Mouse (Mus musculus) stomach, postnatal 0 days (tissue): ENCODE measurements around the gene Tmem101. TPM values are rescaled to one million over a fixed set of nuclear protein-coding genes. Genes with fewer than 3 reads are reported as not detected.

ENCODE experiments used
- ATAC-seq: fragments of 200-750 bp; cut with Nextera tagmentation; 2 replicates; pipeline ENCODE4 v1.8.0; 2017; ENCODE audit not compliant: low FRiP score, low TSS enrichment
- DNase-seq: peaks from one replicate; pipeline ENCODE4 v3.0.0-alpha.2; 2016; ENCODE audit warnings: low spot score
- H3K27ac ChIP-seq: fragments of 300-500 bp; sonication (generic); replicated peaks from 2 replicates; pipeline ENCODE4 v1.5.1; 2014; ENCODE audit warnings: mild to moderate bottlenecking, control low read depth
- H3K27me3 ChIP-seq: fragments of 300-500 bp; sonication (generic); 2 replicates; pipeline ENCODE4 v1.6.1; 2014; ENCODE audit warnings: low read length; ENCODE audit not compliant: control insufficient read depth, insufficient read depth
- H3K36me3 ChIP-seq: fragments of 300-500 bp; sonication (generic); 2 replicates; pipeline ENCODE4 v1.6.1; 2014; ENCODE audit warnings: low read length, mixed read lengths; ENCODE audit not compliant: control insufficient read depth, insufficient read depth
- H3K4me1 ChIP-seq: fragments of 300-500 bp; sonication (generic); replicated peaks from 2 replicates; pipeline ENCODE4 v1.6.1; 2014; ENCODE audit warnings: antibody characterized with exemption; ENCODE audit not compliant: control insufficient read depth, insufficient read depth
- H3K4me2 ChIP-seq: fragments of 300-500 bp; sonication (generic); replicated peaks from 2 replicates; pipeline ENCODE4 v1.6.1; 2014; ENCODE audit warnings: low read depth, mild to moderate bottlenecking, control low read depth, moderate library complexity
- H3K4me3 ChIP-seq: fragments of 300-500 bp; sonication (generic); 2 replicates; pipeline ENCODE4 v1.5.1; 2014; ENCODE audit warnings: low read depth, low read length, control low read depth
- H3K9ac ChIP-seq: fragments of 300-500 bp; sonication (generic); 2 replicates; pipeline ENCODE4 v1.6.1; 2014; ENCODE audit warnings: mild to moderate bottlenecking, low read length, control low read depth, mixed read lengths
- H3K9me3 ChIP-seq: fragments of 300-500 bp; sonication (generic); 2 replicates; pipeline ENCODE4 v1.6.1; 2016; ENCODE audit warnings: low read length; ENCODE audit not compliant: control insufficient read depth
- CTCF ChIP-seq: IDR thresholded peaks from 2 replicates; pipeline ENCODE4 v1.5.1; 2016; ENCODE audit warnings: antibody characterized with exemption, low read depth, mild to moderate bottlenecking, moderate library complexity
- EP300 ChIP-seq: optimal IDR thresholded peaks from 2 replicates; pipeline ENCODE3; 2016; ENCODE audit warnings: antibody characterized with exemption
- WGBS: fragments of 180-500 bp; shearing (Covaris S2); extraction: QIAGEN DNeasy Blood & Tissue Kit; methylation state at CpG from one replicate; pipeline ENCODE4 v1.1.7; 2014; 5-methylcytosine and 5-hydroxymethylcytosine counted together
- polyA plus RNA-seq: library from polyadenylated mRNA; unstranded; fragments of >200 nt; fragmentation: Nextera tagmentation; extraction: Ambion mirVana; gene quantifications from 2 replicates; pipeline ENCODE4 v1.2.1, GENCODE M21; 2015

Tmem101 gene
- polyA plus RNA-seq, 1 experiment from 2014 or later = 13.8 TPM

GRCm38 (mm10) chr11:102185677-102186076 lies 29.5 kb upstream of the Tmem101 start:
- no peaks in the 10 kb centered on the region for H3K9me3 ChIP-seq
- no peaks in the 10 kb centered on the region; the same call in 1 of the 2 replicates for H3K36me3 ChIP-seq
- peak overlapping the region; percentile 93; the same call in 1 of the 2 replicates for H3K27ac ChIP-seq
- peak overlapping the region; percentile 88 for H3K4me2 ChIP-seq
- H3K4me3 ChIP-seq = peak overlapping the region; percentile 88
- no peaks in the 10 kb centered on the region for H3K27me3 ChIP-seq
- TF ChIP-seq EP300 (no peak), CTCF (no peak)
- DNase-seq (no peak), ATAC-seq (no peak)
- no peak overlapping the region for H3K9ac ChIP-seq
- 42% methylated on average over 3 of the region's 3 CpGs for WGBS
- 0 out of 2 replicates have a peak, but pooled peaks cover 3% of the 10 kb centered on the region for H3K4me1 ChIP-seq

GRCm38 (mm10) chr11:102184646-102185495 lies 28.7 kb upstream of the Tmem101 start, which contains the start of gene Lsm12:
Lsm12 (minus strand) TSS chr11:102185296.
- Histone ChIP-seq H3K4me3 (peak within 1 kb of the TSS; percentile 88), H3K9ac (peak within 1 kb of the TSS; percentile 95), H3K4me1 (0 out of 2 replicates have a peak, but pooled peaks cover 3% of the 10 kb centered on the region), H3K9me3 (no peaks in the 10 kb centered on the region), H3K36me3 (no peaks in the 10 kb centered on the region; the same call in 1 of the 2 replicates), H3K27me3 (no peaks in the 10 kb centered on the region), H3K27ac (peak within 1 kb of the TSS; percentile 93), H3K4me2 (peak within 1 kb of the TSS; percentile 88)
- TF ChIP-seq EP300 = no peak
- TF ChIP-seq CTCF = no peak
- under 1% methylated on average over 70 of the region's 70 CpGs for WGBS
- DNase-seq (peak; percentile 97), ATAC-seq (peak; percentile 87)

DNA sequence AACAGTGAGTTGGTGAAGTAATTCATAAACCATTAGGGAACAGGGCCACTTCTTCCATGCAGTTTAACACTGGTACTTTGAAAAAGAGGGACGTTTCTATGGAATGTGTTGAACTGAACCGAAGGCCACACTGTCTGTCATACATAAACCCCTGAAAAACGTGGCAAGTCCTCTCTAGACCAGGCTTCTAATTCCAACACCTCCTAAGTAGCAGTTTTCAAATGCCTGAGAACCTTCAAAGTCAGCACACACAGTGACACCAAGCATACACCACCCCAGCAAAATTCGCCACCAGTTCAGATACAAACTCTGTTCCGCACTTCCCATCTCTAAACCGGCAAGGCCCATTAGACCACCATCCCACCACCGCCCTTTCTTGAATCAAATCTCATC lies 28.0 kb upstream of the Tmem101 start:
- Histone ChIP-seq H3K9me3 (no peaks in the 10 kb centered on the region), H3K36me3 (no peaks in the 10 kb centered on the region; the same call in 1 of the 2 replicates), H3K27me3 (no peaks in the 10 kb centered on the region), H3K9ac (peak overlapping the region; percentile 95), H3K4me2 (peak overlapping the region; percentile 88), H3K27ac (peak overlapping the region; percentile 93), H3K4me1 (0 out of 2 replicates have a peak, but pooled peaks cover 3% of the 10 kb centered on the region), H3K4me3 (peak overlapping the region; percentile 88)
- 3% methylated on average over 7 of the region's 7 CpGs for WGBS
- DNase-seq (no peak), ATAC-seq (no peak)
- TF ChIP-seq EP300 = no peak
- TF ChIP-seq CTCF = no peak

- DNase-seq (no peak), ATAC-seq (no peak)
- H3K36me3 ChIP-seq = peaks cover 8% of the 10 kb centered on the region
Measured at GRCm38 (mm10) chr11:102179836-102180235, 23.6 kb upstream of the Tmem101 start.

GRCm38 (mm10) chr11:102168689-102169088 lies 12.5 kb upstream of the Tmem101 start:
- no peak for TF ChIP-seq EP300
- no peak for TF ChIP-seq CTCF
- no peak overlapping the region for H3K27ac ChIP-seq
- no peaks in the 10 kb centered on the region for H3K27me3 ChIP-seq
- WGBS = 83% methylated on average over 5 of the region's 5 CpGs
- H3K36me3 ChIP-seq = peaks cover 17% of the 10 kb centered on the region; the same call in 1 of the 2 replicates
- no peaks in the 10 kb centered on the region for H3K4me1 ChIP-seq
- no peak for ATAC-seq
- no peak overlapping the region for H3K4me3 ChIP-seq
- no peak overlapping the region for H3K4me2 ChIP-seq
- DNase-seq = no peak
- no peaks in the 10 kb centered on the region for H3K9me3 ChIP-seq
- H3K9ac ChIP-seq = no peak overlapping the region

More at GRCm38 (mm10) chr11:102179836-102180235, 23.6 kb upstream of the Tmem101 start:
- Histone ChIP-seq H3K9me3 (no peaks in the 10 kb centered on the region), H3K4me3 (no peak overlapping the region), H3K27me3 (no peaks in the 10 kb centered on the region), H3K4me1 (0 out of 2 replicates have a peak, but pooled peaks cover 3% of the 10 kb centered on the region), H3K27ac (no peak overlapping the region), H3K9ac (no peak overlapping the region), H3K4me2 (no peak overlapping the region)
- TF ChIP-seq EP300 = no peak
- no peak for TF ChIP-seq CTCF

DNA sequence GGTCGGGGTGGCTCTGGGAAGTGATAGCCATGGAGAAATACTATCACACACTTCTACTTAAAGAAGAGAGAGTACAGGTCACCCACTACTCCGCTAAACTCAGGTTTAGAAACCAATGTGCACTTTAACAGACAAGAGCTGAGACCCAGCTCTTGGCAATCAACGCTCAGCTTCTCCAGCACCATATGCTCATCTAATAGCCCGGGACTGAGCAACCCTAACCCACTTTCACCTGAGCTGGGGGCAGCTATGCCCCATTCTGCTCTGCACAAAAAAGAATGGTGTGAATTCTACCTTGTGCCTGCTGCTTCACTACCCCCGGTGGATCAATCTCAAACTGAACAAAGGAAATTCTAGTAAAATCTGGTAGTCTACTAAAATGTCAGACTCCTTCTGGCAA lies 11.3 kb upstream of the Tmem101 start:
- Histone ChIP-seq H3K9me3 (no peaks in the 10 kb centered on the region), H3K4me3 (no peak overlapping the region), H3K36me3 (peaks cover 22% of the 10 kb centered on the region; the same call in 1 of the 2 replicates), H3K9ac (no peak overlapping the region), H3K27me3 (no peaks in the 10 kb centered on the region), H3K27ac (no peak overlapping the region), H3K4me2 (no peak overlapping the region), H3K4me1 (no peaks in the 10 kb centered on the region)
- 95% methylated on average over 5 of the region's 5 CpGs for WGBS
- ATAC-seq (no peak), DNase-seq (no peak)
- TF ChIP-seq EP300 = no peak
- TF ChIP-seq CTCF = no peak
